Mouse (Mus musculus) spleen, embryonic (tissue): ENCODE results near the gene Ccdc7a.
"Not testable (repeated sequence)": the region's sequence is repeated elsewhere in the genome, so short reads cannot be mapped to it uniquely, and the experiment has no call there.

Source experiments
- CTCF ChIA-PET: fragments of 350-600 bp; sonication (Branson Sonifier 250); formaldehyde crosslinking; loops from one replicate; lab custom pipeline; 2022; lab: Charles Lee

The Ccdc7a gene

DNA sequence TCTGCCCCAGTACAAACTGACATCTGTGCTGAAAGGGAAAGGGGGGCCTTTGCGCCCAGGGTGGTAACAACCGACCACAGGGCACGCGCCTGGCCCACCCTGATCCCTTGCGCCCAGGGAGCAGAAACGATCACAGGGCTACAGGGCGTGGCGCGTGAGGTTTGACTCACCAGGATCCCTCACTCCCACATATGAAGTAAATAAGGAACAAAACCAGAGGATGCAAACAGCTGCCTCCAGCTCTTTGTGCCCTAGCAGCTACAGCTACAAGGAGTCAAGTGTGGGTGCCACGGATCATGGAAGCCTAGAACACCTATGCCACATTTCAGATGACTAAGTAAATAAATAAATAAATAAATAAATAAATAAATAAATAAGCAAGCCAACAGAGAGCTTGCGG lies at the start of gene Ccdc7a:
Gene Ccdc7a, minus strand, starts transcription at position 101 of the 400 bp plus-strand sequence.
- CTCF ChIA-PET = not testable (repeated sequence)

DNA sequence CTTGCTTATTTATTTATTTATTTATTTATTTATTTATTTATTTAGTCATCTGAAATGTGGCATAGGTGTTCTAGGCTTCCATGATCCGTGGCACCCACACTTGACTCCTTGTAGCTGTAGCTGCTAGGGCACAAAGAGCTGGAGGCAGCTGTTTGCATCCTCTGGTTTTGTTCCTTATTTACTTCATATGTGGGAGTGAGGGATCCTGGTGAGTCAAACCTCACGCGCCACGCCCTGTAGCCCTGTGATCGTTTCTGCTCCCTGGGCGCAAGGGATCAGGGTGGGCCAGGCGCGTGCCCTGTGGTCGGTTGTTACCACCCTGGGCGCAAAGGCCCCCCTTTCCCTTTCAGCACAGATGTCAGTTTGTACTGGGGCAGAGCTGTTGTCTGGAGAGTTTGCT lies 1.5 kb upstream of the Ccdc7a start, which contains the start of gene Ccdc7b:
Gene Ccdc7b, plus strand, starts transcription at position 301 of the 400 bp plus-strand sequence.
- CTCF ChIA-PET = not testable (repeated sequence)

GRCm38 (mm10) chr8:128991389-128991788 lies 73.9 kb downstream of the Ccdc7a start:
- CTCF ChIA-PET = no interaction called here

DNA sequence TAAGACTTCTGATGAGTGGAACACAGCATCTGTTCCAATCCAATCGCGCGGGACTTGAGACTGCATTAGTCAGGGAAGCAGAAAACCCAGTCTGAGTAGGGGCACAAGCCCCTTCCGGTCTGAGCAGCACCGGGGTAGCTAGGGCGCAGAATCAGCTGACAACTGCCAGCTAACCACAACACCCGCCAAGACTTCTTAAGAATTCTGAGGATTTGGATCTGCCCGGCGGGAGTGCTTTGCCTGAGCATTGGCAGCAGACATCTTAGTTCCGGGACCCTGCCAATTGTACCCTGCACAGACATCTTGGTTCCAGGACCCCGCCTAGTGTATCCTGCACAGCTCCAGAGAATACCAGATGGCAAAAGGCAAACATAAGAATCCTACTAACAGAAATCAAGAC lies 116.4 kb downstream of the Ccdc7a start:
- CTCF ChIA-PET = not testable (repeated sequence)

DNA sequence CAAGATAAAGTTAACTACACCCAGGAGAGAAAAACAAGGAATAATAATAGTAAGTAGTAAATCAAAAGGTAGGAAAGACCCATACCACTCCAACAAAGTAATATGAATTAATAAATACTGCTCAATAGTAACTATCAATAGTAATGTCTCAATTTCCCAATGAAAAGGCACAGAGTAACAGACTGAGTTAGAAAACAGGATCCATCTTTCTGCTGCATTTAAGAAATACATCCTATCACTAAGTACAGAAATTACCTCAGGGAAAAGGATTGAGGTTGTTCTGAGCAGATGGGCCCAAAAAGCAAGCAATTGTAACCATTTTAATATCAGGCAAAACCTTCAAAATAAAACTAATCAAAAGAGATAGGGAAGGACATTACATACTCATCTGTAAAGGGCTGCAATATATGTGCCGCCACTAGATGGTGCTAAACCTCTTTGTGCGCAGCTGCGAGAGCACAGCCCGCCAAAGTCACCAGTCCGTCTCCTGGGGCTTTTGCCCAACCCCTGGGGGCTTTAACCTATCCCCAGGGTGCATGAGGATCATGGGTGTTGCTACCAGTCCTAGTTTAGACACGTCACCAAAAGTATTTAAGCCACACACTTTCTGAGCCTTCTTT lies 124.2 kb downstream of the Ccdc7a start:
- CTCF ChIA-PET = not testable (repeated sequence)

DNA sequence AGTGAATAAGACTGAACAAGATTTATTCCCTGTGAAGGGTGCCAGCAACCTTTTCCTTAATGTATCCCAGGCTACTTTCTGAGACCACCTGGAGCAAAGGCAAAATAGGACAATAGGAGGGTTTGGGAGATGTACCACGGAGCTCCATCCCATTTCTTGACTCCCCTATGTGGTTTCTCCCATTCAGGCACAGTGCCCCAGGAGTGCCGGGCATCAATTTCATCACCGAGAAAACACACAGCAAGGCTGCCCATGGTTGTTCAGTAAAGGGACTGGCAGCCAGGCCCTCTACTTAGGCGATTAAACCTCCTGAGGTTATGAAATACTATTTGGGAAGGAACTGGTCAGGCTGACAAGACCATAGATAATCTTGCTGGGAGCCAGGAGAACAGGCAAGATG lies 131.9 kb downstream of the Ccdc7a start:
- CTCF ChIA-PET = no interaction called here

DNA sequence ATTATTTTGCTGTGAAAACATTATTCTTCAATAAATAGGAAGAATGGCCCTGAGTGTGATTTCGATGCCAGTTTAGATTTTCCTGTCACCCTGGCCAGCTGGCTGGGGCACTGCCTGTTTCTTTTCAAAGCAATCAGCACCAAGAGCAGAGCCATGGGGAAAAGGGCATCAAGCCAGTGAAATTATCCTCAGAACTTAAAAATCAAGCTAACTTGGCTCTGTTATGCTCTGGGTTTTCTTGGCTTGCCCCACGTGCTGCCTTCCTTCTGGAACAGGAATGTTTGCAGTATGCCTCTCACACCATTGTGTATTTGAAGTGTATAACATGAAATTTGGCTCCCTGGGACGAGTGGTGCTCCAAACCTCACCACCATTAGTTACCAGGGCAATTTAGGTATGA lies 182.6 kb downstream of the Ccdc7a start:
- CTCF ChIA-PET = no interaction called here

- CTCF ChIA-PET = no interaction called here
Measured at GRCm38 (mm10) chr8:128843749-128844148, 221.6 kb downstream of the Ccdc7a start.

DNA sequence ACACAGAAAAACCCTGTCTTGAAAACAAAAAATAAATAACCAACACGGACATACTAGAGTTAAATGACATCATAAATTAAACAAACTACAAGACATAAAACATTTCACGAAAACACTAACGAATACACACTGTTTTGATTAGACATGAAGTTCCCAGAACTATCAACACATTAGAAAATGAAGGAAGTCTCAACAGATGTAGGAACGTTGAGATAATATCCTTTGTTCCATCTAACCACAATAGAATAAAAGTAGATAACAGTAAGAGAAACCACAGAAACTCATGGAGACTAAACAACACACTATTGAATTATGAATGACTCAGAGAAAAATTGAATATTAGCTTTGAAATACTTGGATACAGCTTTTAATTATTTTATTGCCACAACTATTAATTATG lies 252.8 kb downstream of the Ccdc7a start:
- CTCF ChIA-PET = no interaction called here

GRCm38 (mm10) chr8:128798594-128798993 lies 266.7 kb downstream of the Ccdc7a start, which contains the start of gene Gm3952:
Gm3952 (minus strand) TSS chr8:128798694.
- CTCF ChIA-PET = no interaction called here

DNA sequence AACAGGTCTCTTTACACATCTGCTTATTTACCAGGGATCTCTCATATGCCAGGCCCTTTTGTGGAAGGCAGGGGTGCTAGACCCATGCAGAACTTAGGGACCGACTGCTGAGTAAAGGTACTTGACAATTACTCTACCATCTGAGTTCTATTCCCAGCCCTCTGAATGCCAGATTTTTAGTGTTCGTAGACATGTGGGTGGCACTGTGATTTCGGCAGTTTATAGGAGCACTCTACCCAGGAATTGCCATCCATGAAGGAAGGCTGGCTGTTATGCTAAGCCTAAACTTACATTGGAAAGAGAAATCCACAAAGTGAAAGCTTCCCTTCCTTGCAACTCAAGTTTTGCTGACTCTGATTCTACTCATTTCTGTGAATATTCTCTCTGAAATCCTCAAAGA lies 329.6 kb downstream of the Ccdc7a start:
- CTCF ChIA-PET = no interaction called here

DNA sequence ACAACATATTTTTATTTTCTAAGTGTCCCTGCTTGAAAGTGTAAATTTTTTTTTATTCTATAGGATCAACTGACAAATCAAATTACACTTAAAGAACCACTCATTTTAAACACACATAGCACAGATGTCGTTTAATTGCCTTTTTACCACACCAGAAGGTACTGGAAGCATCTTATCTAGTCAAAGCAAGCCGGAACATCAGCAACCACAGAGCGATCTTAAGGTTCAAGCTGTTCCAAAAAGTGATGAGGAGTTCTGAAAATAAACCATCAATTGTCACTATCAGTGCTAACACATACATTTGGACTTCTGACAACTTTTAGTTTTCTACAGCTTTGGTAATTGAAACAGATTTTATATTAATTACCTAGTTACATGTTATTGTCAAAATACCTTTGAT lies 331.2 kb downstream of the Ccdc7a start:
- CTCF ChIA-PET = no interaction called here

DNA sequence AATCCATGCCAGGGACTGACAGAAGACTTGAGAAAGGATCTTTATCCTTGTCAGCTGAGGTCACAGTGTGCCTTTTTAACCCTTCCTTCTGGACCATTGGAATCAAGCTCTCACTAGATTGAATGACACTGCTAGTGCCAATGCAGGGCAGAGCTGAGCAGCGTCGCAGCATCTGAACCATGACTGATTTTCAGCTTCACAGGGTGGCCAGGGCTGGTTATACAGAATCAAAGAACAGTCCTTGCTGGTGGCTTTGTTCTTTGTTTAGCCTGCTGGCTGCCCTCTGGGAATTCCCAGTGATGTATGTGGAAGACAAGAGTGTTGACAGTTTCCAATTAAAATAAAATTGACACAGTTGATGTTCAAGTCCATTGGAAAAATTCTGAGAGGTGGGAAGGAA lies 333.1 kb downstream of the Ccdc7a start:
- CTCF ChIA-PET = no interaction called here

- CTCF ChIA-PET = interaction anchor here (0.9 kb wide), 1 partner anchor 1152 kb away, joined by 4 read pairs; no protein-coding TSS in a partner anchor
Measured at GRCm38 (mm10) chr8:128727213-128727612, 338.1 kb downstream of the Ccdc7a start.

DNA sequence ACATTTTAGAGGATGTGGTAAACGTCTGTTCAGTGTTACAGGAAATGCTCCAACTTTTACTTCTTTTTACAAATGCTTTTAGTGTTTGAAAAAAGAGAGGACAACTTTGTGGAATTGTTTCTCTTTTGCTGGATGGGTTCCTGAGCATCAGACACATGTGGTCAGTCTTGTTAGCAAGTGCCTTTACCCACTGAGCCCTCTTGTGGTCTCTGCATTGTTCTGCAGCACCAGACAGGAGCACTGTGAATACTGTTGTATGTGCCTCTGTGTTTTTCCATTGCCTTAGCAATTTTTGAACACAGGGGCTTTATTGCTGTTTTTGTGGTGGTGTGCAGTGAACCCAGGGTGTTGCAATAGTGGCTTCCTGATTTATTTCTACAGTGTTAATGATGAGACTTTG lies 340.5 kb downstream of the Ccdc7a start:
- CTCF ChIA-PET = no interaction called here

DNA sequence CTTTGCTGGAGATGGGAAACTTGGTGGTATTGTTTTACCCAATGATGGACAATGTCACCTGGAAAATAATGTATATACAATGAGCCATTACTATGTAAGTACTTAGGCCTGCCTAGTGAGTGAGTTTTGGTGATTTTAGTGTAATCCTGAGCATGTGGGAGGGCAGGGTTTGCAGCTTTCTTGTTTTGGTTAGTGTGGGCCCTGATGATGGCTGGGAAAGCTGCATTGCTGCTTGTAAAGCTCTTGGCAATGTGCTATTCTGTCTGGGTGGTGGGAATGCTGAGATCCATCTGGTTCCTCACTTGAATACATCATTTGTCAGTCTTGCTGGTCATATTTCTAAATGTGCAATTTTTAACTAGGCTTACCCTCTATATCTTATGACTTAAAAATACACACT lies 349.1 kb downstream of the Ccdc7a start:
- CTCF ChIA-PET = no interaction called here

DNA sequence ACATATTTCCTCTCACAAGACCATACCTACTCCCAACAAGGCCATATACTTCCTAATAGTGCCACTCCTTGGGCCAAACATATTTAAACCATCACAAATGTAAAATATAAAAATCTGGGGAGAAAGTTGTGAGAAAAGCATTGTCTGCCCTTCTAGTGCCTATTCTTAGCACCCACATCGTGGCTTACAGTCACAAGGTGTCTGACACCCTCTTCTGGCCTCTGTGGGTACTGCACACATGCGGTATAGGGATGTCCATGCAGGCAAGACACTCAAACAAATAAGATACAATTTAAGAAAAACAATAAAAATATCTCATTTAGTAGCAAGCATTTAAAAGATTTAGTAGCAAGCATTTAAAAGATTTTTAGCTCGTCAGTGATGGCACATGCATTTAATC lies 356.1 kb downstream of the Ccdc7a start:
- CTCF ChIA-PET = interaction anchor here (0.6 kb wide), 1 partner anchor 1285 kb away, joined by 3 read pairs; no protein-coding TSS in a partner anchor

DNA sequence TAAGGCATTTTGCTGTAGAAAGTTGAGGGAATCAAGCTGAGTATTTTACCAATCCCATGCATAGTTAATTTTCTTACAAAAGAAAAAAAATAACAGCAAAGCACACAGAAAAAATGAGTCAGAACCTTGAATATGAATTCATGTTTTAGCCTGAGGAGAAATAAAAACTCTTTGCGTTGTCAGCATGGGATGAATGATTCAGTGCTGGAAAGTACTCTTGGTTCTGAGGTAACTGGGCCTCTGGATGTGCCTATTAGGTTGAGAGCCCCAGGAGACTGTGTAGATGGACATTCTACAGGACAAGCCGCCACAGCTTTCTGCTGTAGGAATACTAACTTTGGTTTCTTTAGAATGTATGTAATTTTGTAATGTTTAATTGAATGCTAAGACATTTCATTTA lies 360.5 kb downstream of the Ccdc7a start:
- CTCF ChIA-PET = interaction anchor here (0.6 kb wide), 1 partner anchor 8 kb away, joined by 5 read pairs; no protein-coding TSS in a partner anchor

GRCm38 (mm10) chr8:128704376-128704775 lies 360.9 kb downstream of the Ccdc7a start:
- CTCF ChIA-PET = no interaction called here

GRCm38 (mm10) chr8:128697945-128698344 lies 367.4 kb downstream of the Ccdc7a start:
- CTCF ChIA-PET = no interaction called here

DNA sequence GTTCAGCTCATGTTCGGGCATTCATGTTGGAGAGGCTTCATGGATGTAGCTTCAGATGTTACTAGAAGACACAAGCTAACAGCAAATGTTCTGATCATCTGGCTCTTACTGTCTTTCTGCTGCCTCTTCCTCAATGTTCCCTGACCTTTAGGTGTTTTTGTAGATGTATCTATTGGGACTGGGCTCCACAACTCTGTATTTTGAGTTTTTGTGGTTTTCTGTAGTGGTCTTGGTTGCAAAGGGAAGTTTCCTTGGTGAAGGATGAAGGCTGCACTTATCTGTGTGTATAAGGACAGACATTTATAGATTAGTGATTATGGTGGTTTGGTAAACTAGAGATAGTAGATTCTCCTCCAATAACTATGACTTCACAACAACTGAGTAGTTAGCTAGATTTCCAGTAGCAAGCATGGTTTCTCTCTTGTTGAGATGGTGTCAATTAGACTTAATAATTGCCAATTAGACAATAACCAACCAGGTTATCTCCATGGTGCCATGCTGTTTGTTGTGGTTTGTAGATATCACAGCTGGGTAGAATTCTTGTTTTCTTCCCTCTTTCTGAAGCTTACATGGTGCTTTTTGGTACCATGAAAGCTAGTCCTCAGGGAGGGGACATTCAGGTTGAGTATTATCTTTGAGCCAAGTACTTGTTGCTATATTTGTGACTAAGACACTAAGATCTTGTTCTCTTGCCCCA lies 368.5 kb downstream of the Ccdc7a start:
- CTCF ChIA-PET = interaction anchor here (0.7 kb wide), 1 partner anchor 8 kb away, joined by 5 read pairs; no protein-coding TSS in a partner anchor

DNA sequence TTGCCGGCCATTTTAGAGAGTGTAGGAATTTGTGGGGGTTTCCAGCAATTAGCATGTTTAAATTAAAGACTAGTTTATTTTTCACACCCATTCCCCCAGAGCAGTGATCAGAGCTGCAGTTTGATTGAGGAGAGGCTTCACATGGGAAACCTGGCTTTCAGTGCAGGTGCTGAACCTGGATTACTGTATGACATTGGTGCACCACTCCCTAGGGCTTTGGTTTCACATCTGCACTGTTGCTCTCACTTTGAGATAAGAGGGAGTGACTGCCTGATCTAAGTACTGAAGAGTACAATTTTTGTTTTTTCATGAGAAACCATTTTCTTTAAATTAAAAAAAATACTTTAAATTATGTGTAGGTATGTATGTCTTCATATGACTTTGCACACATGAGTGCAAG lies 375.3 kb downstream of the Ccdc7a start:
- CTCF ChIA-PET = no interaction called here

GRCm38 (mm10) chr8:128688679-128689078 lies 376.6 kb downstream of the Ccdc7a start:
- CTCF ChIA-PET = no interaction called here
